In genomic region chr2:31337706-31338330, GRCm38 (mm10) we compare ENCODE assay signal across 9 mouse cellular contexts. TPM values are rescaled to one million over a fixed set of nuclear protein-coding genes. Genes with fewer than 3 reads are reported as not detected.
DNase-seq lines count a peak whose midpoint lies in the region; ATAC-seq and TF ChIP-seq lines count a peak whose summit lies in the region.
"Had no signal": no experiment of that assay in that cellular context is flagged by ENCODE, and none has a peak within 500 bp of the region (broad histone marks: within the 10 kb centered on the region; RNA-seq: fewer than 3 reads in every experiment).

No protein-coding gene starts in this region.

- H3K27ac ChIP-seq in heart, embryonic 12.5 days (ENCODE audit: poor library complexity, severe bottlenecking): no peak overlapping the region

- H3K4me2 ChIP-seq in heart, embryonic 12.5 days: no peak overlapping the region; the same call in 1 of the 2 replicates

- H3K36me3 ChIP-seq in heart, embryonic 12.5 days: no peaks in the 10 kb centered on the region

- peak; percentile 61 to 63 for DNase-seq in heart, adult 18-20 months
- peak; percentile 18 for DNase-seq in cerebellum, adult 9-10 months
- DNase-seq in heart, adult 9 months (ENCODE audit: low spot score in 2 of 2): peak; percentile 48 to 61
- peak; percentile 10 for DNase-seq in lung, adult 2 months
- no peak for DNase-seq in spleen, postnatal 4 days (ENCODE audit: low spot score in 2 of 2)
- DNase-seq in left cerebral cortex, postnatal 10 days (ENCODE audit: extremely low spot score in 1 of 2, low spot score in 2 of 2): no peak
- no peak for DNase-seq in B cell, adult 2 months

- H3K27me3 ChIP-seq in heart, embryonic 12.5 days (replicated peaks): peaks cover 51% of the 10 kb centered on the region

- no peak overlapping the region for H3K4me3 ChIP-seq in heart, embryonic 12.5 days
- H3K4me3 ChIP-seq in lung, adult 2 months (replicated peaks; ENCODE audit: extremely low read depth, low read depth, low read length): no peak overlapping the region

- WGBS in heart, embryonic 12.5 days: 39% methylated on average over 12 of the region's 12 CpGs
- 30% methylated on average over 12 of the region's 12 CpGs for WGBS in lung, adult 2 months

- no peaks in the 10 kb centered on the region for H3K9me3 ChIP-seq in heart, embryonic 12.5 days (replicated peaks)

- H3K4me1 ChIP-seq in heart, embryonic 12.5 days (replicated peaks): peaks cover 47% of the 10 kb centered on the region
- no peaks in the 10 kb centered on the region for H3K4me1 ChIP-seq in lung, adult 2 months (ENCODE audit: control insufficient read depth, insufficient read depth, low read length)

- TF ChIP-seq POLR2A in lung, adult 2 months (IDR thresholded peaks at IDR 0.05; ENCODE audit: borderline replicate concordance, extremely low read depth, low read depth, low read length): no peak

- H3K9ac ChIP-seq in heart, embryonic 12.5 days: no peak overlapping the region

- TF ChIP-seq CTCF in lung, adult 2 months (IDR thresholded peaks at IDR 0.05; ENCODE audit: insufficient read depth, low read length): no peak

- ATAC-seq in heart, embryonic 12.5 days (ENCODE audit: insufficient number of reproducible peaks, low FRiP score): no peak
- ATAC-seq: midbrain, embryonic 16.5 days had no signal

- intact Hi-C loops in left cerebral cortex, postnatal 10 days (cut with DNase I): no loop called here

RNA-seq across cellular contexts. Expression of gene Hmcn2, which starts 23.6 kb away (rescaled TPM):
- 1 to 10 TPM; 6.1 to 7.3 TPM for total RNA-seq in heart, adult 18-20 months (2021)
- 0.42 and 0.49 TPM in 2 replicates for polyA plus RNA-seq in heart, embryonic 12.5 days (2016; fragmentation: Nextera tagmentation; extraction: Ambion mirVana)
- 10.8 and 16.8 TPM in 2 replicates for polyA plus RNA-seq in lung, adult 2 months (2012; rRNA removed)
- total RNA-seq in left cerebral cortex, postnatal 10 days (2021): under 1 TPM; 0.22 to 0.39 TPM

Comparison
In these comparisons a context has a peak if more than half of its experiments do, and no peak if none do; other contexts are left out.
1. DNase-seq: peak in heart, adult 18-20 months (2 of 2), cerebellum, adult 9-10 months (single experiment), heart, adult 9 months (2 of 2) and lung, adult 2 months (single experiment); none in spleen, postnatal 4 days (0 of 2), left cerebral cortex, postnatal 10 days (0 of 2) and B cell, adult 2 months (0 of 2).
2. RNA of gene Hmcn2, which starts 23.6 kb away (total RNA-seq): 6.1 to 7.3 TPM in heart, adult 18-20 months; 0.22 to 0.39 TPM in left cerebral cortex, postnatal 10 days; every median in the first group is over 4 times any median in the second.